Mouse (Mus musculus): ENCODE data around the gene Kcnq1.

DNA sequence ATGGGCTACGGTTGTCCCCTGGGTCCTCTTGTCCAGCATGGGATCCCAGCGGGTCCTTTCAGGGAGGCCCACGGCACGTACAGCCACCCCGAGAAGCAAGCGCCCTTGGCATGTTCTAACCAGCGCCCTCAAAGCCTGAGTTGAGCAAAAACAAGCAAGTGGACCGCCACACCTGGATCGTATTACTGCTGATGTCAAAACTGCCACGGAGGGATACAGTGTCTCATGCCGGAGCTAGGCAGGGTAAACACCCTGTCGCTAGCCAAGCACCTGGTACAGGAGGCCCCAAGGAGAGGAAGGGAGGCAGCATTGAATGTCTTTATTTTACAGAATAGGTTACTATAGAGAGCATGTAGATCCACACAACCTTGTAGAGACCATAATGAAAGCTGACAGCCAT lies 310.2 kb downstream of the Kcnq1 start:
- TF ChIP-seq GATA1 (IDR thresholded peaks at IDR 0.05; ENCODE audit: low read length) (no peak), TAL1 (IDR thresholded peaks at IDR 0.05; ENCODE audit: low read length) (no peak)
